Mouse (Mus musculus) midbrain, embryonic 11.5 days (tissue): Measurements from ENCODE around the gene Ccdc22. TPM values are rescaled to one million over a fixed set of nuclear protein-coding genes. Genes with fewer than 3 reads are reported as not detected.

Experiments used
- ATAC-seq: fragments of 200-750 bp; cut with Nextera tagmentation; 2 replicates; pipeline ENCODE4 v1.8.0; 2017; ENCODE audit warnings: moderate TSS enrichment, moderate library complexity; ENCODE audit not compliant: low FRiP score
- DNase-seq: peaks from one replicate; pipeline ENCODE4 v3.0.0; 2015; ENCODE audit warnings: low spot score; ENCODE audit errors: missing footprints
- H3K27ac ChIP-seq: fragments of 300-500 bp; sonication (generic); 2 replicates; pipeline ENCODE4 v1.5.1; 2014; ENCODE audit warnings: low read depth, low read length
- H3K27me3 ChIP-seq: fragments of 300-500 bp; sonication (generic); 2 replicates; pipeline ENCODE4 v1.6.1; 2014; ENCODE audit warnings: mild to moderate bottlenecking, low read length, moderate library complexity, mixed read lengths; ENCODE audit not compliant: control insufficient read depth, insufficient read depth
- H3K36me3 ChIP-seq: fragments of 300-500 bp; sonication (generic); 2 replicates; pipeline ENCODE4 v1.6.1; 2014; ENCODE audit warnings: mild to moderate bottlenecking, low read length, moderate library complexity, mixed read lengths; ENCODE audit not compliant: control insufficient read depth, insufficient read depth
- H3K4me1 ChIP-seq: fragments of 300-500 bp; sonication (generic); 2 replicates; pipeline ENCODE4 v1.6.1; 2014; ENCODE audit warnings: low read length; ENCODE audit not compliant: control insufficient read depth, insufficient read depth
- H3K4me2 ChIP-seq: fragments of 300-500 bp; sonication (generic); 2 replicates; pipeline ENCODE4 v1.6.1; 2014; ENCODE audit warnings: mild to moderate bottlenecking, moderate library complexity
- H3K4me3 ChIP-seq: fragments of 300-500 bp; sonication (generic); 2 replicates; pipeline ENCODE4 v1.5.1; 2014; ENCODE audit warnings: low read depth, low read length
- H3K9ac ChIP-seq: fragments of 300-500 bp; sonication (generic); 2 replicates; pipeline ENCODE4 v1.6.1; 2014; ENCODE audit warnings: low read length
- H3K9me3 ChIP-seq: fragments of 300-500 bp; sonication (generic); 2 replicates; pipeline ENCODE4 v1.6.1; 2016; ENCODE audit warnings: low read length; ENCODE audit not compliant: control insufficient read depth
- WGBS: fragments of 180-500 bp; shearing (Covaris S2); extraction: QIAGEN DNeasy Blood & Tissue Kit; methylation state at CpG from one replicate; pipeline ENCODE4 v1.1.7; 2014; 5-methylcytosine and 5-hydroxymethylcytosine counted together
- polyA plus RNA-seq: library from polyadenylated mRNA; unstranded; fragments of >200 nt; fragmentation: Nextera tagmentation; extraction: Ambion mirVana; gene quantifications from 2 replicates; pipeline ENCODE4 v1.2.1, GENCODE M21; 2014

Ccdc22 gene
- 22.8 and 27.2 TPM in 2 replicates for polyA plus RNA-seq

DNA sequence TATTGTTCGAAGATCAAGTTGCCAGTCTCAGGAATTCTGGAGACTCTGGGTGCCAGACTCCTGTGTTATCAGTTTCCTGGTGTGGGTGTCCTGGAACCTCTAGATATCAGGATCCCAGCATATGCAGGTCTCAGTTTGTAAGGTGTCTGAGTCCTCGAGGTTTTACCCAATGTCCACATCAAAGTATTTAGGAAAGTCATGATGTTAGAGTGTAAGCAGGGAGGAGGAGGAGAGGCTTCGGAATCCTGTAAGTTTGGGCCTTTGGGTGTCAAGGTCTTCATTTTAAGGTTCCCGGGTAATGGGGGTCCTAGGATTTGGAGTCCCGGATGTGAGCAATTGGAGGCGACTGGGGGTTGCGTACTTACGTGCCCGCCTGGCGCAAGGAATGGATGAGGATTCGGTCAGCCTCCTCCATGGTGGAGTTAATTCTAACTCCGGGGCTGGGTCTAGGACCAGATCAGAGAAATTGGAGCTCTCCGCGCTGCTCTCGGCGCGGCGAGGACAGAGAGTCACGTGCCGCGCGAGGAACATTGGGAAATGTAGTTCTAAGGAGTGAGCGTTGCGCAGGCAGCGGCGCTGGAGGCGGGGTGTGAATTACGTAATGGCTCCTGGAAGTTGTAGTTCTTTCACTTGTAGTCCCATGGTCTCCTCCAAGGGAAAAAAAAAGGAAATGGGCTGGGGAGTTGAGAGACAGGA lies at the start of gene Ccdc22:
Ccdc22 (minus strand) TSS at position 639 of the 696 bp plus-strand sequence.
- peak within 1 kb of the TSS; percentile 59 for H3K9ac ChIP-seq
- H3K4me3 ChIP-seq = peak within 1 kb of the TSS; percentile 43
- no peaks in the 10 kb centered on the region for H3K27me3 ChIP-seq
- ATAC-seq (peak; percentile 94), DNase-seq (peak; percentile 96)
- H3K4me1 ChIP-seq = no peaks in the 10 kb centered on the region
- H3K27ac ChIP-seq = no peak within 1 kb of the TSS
- H3K36me3 ChIP-seq = no peaks in the 10 kb centered on the region
- WGBS = 19% methylated on average over 28 of the region's 28 CpGs
- no peaks in the 10 kb centered on the region for H3K9me3 ChIP-seq
- peak within 1 kb of the TSS; percentile 46 for H3K4me2 ChIP-seq

DNA sequence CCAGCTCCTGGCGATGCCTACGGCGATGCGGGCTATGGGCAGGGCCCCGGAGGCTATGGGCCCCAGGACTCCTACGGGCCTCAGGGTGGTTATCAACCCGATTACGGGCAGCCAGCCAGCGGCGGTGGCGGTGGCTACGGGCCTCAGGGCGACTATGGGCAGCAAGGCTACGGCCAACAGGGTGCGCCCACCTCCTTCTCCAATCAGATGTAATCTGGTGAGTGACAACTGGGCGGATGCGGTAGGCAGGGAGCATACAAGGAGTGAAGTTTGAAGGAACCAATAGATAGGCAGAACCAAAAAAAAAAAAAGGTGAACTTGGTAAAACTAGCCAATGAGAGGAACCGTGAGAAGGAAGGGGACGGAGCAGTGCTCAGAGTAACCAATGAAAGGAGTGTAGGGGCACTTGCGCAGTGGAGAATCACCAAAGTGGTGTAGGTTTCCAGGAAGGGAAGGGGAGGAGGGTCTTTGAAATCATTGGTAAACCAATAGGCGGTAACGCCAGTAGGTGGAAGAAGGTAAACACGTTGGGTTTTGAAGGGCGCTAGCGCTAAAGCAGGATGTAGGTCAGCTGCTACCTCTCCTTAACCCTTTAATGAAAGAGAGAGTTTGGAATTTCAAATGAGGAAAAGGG lies 43.5 kb upstream of the Ccdc22 start:
- DNase-seq (peak; percentile 90), ATAC-seq (peak; percentile 97)
- H3K4me1 ChIP-seq = no peaks in the 10 kb centered on the region
- H3K9ac ChIP-seq = peak overlapping the region; percentile 53
- WGBS = 13% methylated on average over 25 of the region's 25 CpGs
- H3K36me3 ChIP-seq = no peaks in the 10 kb centered on the region
- H3K27ac ChIP-seq = no peak overlapping the region; the same call in 1 of the 2 replicates
- no peaks in the 10 kb centered on the region for H3K27me3 ChIP-seq
- peak overlapping the region; percentile 46 for H3K4me2 ChIP-seq
- peak overlapping the region; percentile 29 for H3K4me3 ChIP-seq
- no peaks in the 10 kb centered on the region for H3K9me3 ChIP-seq

DNA sequence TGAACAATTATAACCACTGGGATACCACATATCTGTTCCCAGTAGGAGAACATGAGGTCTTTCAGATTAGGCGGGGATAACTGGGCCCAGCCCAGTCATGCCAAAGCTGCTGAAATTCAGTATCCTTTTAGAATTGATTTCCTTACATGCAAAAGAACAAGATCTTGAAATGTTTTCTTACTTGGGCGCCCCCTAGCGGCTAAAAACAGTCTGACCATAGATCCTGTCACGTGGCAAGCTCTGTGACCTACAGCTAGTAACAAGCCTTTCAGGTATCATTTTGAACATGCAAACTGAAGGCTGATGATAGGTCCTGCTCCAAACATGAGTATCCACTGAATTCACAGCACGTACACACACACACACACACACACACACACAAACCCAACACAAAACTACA lies 40.0 kb upstream of the Ccdc22 start:
- peak; percentile 95 for DNase-seq
- Histone ChIP-seq H3K36me3 (no peaks in the 10 kb centered on the region), H3K9ac (no peak overlapping the region), H3K9me3 (no peaks in the 10 kb centered on the region), H3K4me1 (no peaks in the 10 kb centered on the region), H3K27ac (no peak overlapping the region), H3K4me3 (no peak overlapping the region), H3K27me3 (no peaks in the 10 kb centered on the region), H3K4me2 (no peak overlapping the region)
- 7% methylated on average over 5 of the region's 5 CpGs for WGBS
- ATAC-seq = no peak

DNA sequence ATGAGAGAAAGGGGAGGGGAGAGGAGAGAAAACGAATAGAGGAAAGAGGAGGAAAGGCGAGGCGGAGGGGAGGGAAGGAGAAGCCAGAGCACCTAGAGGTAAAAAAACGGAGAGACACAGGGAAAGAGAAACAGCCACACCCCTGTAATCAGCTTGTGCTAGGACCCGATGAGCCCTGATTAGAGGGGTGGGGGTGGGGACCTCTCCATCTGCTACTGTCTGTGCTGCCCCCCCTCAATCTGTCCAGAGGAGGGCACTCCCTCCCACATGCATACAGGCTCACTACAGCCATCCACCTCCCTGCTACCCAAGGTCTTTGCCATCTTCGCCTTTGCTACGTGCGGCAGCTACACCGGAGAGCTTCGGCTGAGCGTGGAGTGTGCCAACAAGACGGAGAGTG lies 35.5 kb upstream of the Ccdc22 start:
- H3K9ac ChIP-seq = no peak overlapping the region
- H3K4me2 ChIP-seq = 0 out of 2 replicates have a peak overlapping the region, but pooled peaks have one; percentile 4
- H3K27me3 ChIP-seq = no peaks in the 10 kb centered on the region
- 49% methylated on average over 12 of the region's 12 CpGs for WGBS
- no peak overlapping the region for H3K27ac ChIP-seq
- no peaks in the 10 kb centered on the region for H3K9me3 ChIP-seq
- no peak for ATAC-seq
- H3K4me1 ChIP-seq = no peaks in the 10 kb centered on the region
- DNase-seq = no peak
- H3K36me3 ChIP-seq = no peaks in the 10 kb centered on the region
- H3K4me3 ChIP-seq = no peak overlapping the region

DNA sequence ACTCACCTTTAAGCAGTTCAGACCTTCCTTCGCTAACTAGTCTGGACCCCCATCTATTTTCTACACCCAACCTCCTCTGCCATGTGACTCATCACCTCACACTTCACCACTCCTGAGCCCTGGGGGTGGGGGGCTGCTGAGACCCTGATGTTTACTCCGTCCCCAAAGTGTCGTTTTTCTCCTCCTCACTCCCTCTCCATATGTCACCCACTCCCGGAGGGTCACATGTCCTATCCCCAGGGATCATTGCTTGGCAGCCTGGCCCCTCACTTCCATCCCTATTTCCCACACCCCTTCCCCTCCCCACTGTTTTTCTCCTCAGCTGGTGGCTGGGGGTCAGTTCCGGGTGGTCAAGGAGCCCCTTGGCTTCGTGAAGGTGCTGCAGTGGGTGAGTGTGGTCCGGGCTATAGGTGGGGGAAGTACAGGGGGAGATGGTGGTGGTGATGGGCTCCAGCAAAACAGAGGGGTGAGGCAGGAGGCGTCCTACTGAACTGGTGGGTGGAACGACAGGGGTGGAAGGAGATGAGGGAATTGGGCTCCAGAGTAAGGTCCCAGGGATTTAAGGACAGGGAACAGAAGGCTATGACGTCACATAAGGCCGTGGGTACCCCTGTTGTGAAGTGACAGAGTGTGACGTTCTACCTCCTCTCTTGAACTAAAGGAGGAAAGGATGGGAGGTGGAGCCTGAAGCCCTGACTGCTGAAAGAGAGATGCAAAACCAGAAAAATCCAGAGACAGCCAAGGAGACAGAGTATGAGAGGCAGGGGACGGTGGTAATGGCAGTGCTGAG lies 34.4 kb upstream of the Ccdc22 start:
- no peaks in the 10 kb centered on the region for H3K36me3 ChIP-seq
- H3K4me2 ChIP-seq = peak overlapping the region; percentile 51
- no peak overlapping the region for H3K27ac ChIP-seq
- 20% methylated on average over 13 of the region's 13 CpGs for WGBS
- no peaks in the 10 kb centered on the region for H3K4me1 ChIP-seq
- no peak for DNase-seq
- H3K4me3 ChIP-seq = peak overlapping the region; percentile 45
- H3K9ac ChIP-seq = peak overlapping the region; percentile 60
- ATAC-seq = peak; percentile 31; the same call in 1 of the 2 replicates
- H3K27me3 ChIP-seq = no peaks in the 10 kb centered on the region
- no peaks in the 10 kb centered on the region for H3K9me3 ChIP-seq

DNA sequence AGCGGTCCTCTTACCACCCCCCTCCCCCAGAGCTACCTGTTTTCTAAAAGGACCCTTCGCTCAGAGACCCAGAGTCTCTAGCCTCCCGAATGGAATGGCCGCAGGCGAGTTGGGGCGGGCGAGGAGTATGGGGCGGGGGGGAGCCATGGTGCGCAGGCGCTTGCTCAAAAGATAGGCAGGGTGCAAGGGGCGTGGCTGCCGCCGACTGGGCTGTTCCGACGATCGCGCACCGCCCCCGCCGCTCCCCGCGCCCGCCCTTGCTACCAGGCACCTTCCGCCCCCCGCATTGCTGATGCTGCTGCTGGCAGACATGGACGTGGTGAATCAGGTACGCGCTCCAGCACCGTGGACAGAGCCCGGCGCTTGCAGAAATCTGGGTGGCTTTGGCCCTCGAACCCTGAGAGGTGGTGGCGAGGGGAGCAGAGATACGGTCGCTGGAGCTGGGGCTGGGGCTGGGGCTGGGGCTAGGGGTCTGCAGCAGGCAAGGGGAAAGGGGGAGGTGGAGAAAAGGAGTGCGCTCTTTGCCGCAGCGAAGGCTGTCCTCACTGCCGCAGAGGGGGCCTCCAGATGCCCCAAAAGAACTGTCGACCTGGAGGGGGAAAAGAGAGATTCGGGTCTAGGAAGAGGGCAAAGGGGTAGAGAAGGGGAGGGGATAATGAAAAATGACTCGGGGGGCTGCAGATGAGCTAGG lies 33.2 kb upstream of the Ccdc22 start, which contains the start of gene Syp:
Syp (plus strand) TSS at position 71 of the 691 bp plus-strand sequence.
- Histone ChIP-seq H3K4me3 (peak within 1 kb of the TSS; percentile 45), H3K27me3 (no peaks in the 10 kb centered on the region), H3K9me3 (no peaks in the 10 kb centered on the region), H3K4me1 (no peaks in the 10 kb centered on the region), H3K4me2 (peak within 1 kb of the TSS; percentile 51), H3K36me3 (no peaks in the 10 kb centered on the region), H3K9ac (peak within 1 kb of the TSS; percentile 60), H3K27ac (no peak within 1 kb of the TSS)
- DNase-seq (peak; percentile 98), ATAC-seq (peak; percentile 89)
- 17% methylated on average over 40 of the region's 42 CpGs for WGBS

DNA sequence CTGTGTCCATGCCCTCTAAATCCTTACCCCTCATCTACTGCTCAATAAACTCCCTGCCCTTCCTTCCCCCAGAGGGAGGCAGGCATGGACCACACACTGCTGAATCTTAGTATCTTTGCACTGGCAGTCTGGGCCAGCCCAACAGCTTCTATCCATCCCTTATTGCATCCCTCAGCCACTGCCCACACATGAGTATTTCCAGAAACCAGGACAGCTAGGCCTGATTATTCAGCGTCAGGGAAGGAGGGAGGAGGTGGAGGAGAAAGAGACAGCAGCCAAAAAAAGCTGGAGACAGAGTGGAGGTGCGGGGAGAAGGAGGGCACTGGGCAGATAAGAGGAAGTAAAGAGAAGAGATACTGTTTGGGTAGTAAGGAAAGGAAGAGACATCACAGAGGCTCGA lies 29.8 kb upstream of the Ccdc22 start:
- no peak for ATAC-seq
- Histone ChIP-seq H3K36me3 (no peaks in the 10 kb centered on the region), H3K4me1 (no peaks in the 10 kb centered on the region), H3K27ac (no peak overlapping the region), H3K27me3 (no peaks in the 10 kb centered on the region), H3K9me3 (no peaks in the 10 kb centered on the region), H3K4me3 (no peak overlapping the region), H3K9ac (no peak overlapping the region), H3K4me2 (no peak overlapping the region)
- no peak for DNase-seq
- WGBS = 75% methylated on average over 3 of the region's 3 CpGs

DNA sequence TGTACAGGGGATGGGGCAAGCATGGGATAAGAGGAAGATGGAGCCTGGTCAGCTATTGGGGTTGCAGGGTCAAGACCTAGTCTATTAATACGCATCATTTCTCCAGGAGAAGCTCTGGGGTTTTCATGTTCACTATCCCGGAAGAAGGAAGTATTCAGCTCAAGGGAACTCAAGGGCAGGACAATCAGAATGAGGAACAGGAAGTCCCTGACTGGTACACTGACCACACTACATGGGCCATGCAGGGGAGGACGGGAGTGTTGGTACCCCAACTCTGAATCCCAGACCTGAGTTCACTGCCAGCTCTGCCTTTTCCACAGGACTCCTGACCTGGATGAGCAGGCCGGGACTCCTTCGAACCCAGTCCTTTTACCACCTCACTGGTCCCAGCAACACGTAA lies 27.2 kb upstream of the Ccdc22 start:
- Histone ChIP-seq H3K4me3 (no peak overlapping the region), H3K9ac (no peak overlapping the region), H3K4me2 (no peak overlapping the region), H3K9me3 (no peaks in the 10 kb centered on the region), H3K4me1 (no peaks in the 10 kb centered on the region), H3K27me3 (no peaks in the 10 kb centered on the region), H3K36me3 (no peaks in the 10 kb centered on the region), H3K27ac (no peak overlapping the region)
- ATAC-seq = no peak
- no peak for DNase-seq
- 88% methylated on average over 6 of the region's 6 CpGs for WGBS
